In the genomic region with DNA sequence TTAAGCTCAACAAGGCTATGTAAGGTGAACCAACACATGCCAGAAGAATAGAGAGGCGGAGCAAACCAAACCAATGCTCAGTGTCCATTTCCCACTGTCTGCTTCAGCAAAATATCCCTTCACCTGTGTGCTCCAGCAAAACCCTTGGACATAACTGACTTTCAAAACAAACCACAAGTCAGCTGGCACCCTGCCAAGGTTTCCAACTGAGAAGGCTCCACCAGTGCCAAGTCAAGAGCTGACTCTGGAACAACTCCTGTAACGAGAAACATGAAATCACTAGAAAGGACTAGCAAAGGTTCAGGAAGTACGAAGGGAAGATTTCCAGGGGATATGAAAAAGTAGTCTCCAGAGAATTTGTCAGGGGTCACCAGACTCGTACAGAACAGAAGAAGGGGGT, we compare ENCODE assay signal across 10 mouse cellular contexts. TPM values are rescaled to one million over a fixed set of nuclear protein-coding genes. Genes with fewer than 3 reads are reported as not detected.
DNase-seq lines count a peak whose midpoint lies in the region; ATAC-seq lines count a peak whose summit lies in the region.
"Had no signal": no experiment of that assay in that cellular context is flagged by ENCODE, and none has a peak within 500 bp of the region (broad histone marks: within the 10 kb centered on the region; RNA-seq: fewer than 3 reads in every experiment).

No protein-coding gene starts in this region.

- no peak for ATAC-seq in limb, embryonic 15.5 days (ENCODE audit: insufficient number of reproducible peaks, low FRiP score, low TSS enrichment, low read depth)

- peak; percentile 6 for DNase-seq in right cerebral cortex, adult 18-20 months
- DNase-seq in right cerebral cortex, postnatal 25 days: no peak
- DNase-seq in brain, adult 2 months (ENCODE audit: low read depth, low spot score): peak; percentile 35
- DNase-seq in heart, adult 8-10 months (ENCODE audit: low spot score): peak; percentile 82
- no peak for DNase-seq in spleen, postnatal 14 days (ENCODE audit: low spot score in 2 of 2)
- DNase-seq in retina, postnatal 1 day: no peak
- no peak for DNase-seq in natural killer cell, adult 2 months (ENCODE audit: low spot score in 2 of 2)

- H3K27ac ChIP-seq in limb, embryonic 15.5 days: 0 out of 2 replicates have a peak overlapping the region, but pooled peaks have one; percentile 33

- 0 out of 2 replicates have a peak, but pooled peaks cover 3% of the 10 kb centered on the region for H3K36me3 ChIP-seq in limb, embryonic 15.5 days

- 44% methylated on average over 4 of the region's 4 CpGs for WGBS in limb, embryonic 15.5 days

- H3K27me3 ChIP-seq in limb, embryonic 15.5 days: no peaks in the 10 kb centered on the region

- H3K9ac ChIP-seq in limb, embryonic 15.5 days: no peak overlapping the region

- no peak overlapping the region for H3K4me2 ChIP-seq in limb, embryonic 15.5 days

- no peak overlapping the region for H3K4me3 ChIP-seq in limb, embryonic 15.5 days

- H3K9me3 ChIP-seq in limb, embryonic 15.5 days: no peaks in the 10 kb centered on the region

- peaks cover 9% of the 10 kb centered on the region for H3K4me1 ChIP-seq in limb, embryonic 15.5 days

RNA-seq across cellular contexts. Expression of gene Plscr2, which starts 4.5 kb away (rescaled TPM):
- total RNA-seq in heart, adult 8-10 months (2022): 10 to 100 TPM; 21.5 to 33.4 (median 26.9) TPM
- polyA plus RNA-seq in limb, embryonic 15.5 days (2015; fragmentation: Nextera tagmentation; extraction: Ambion mirVana): 1.4 and 1.7 TPM in 2 replicates

RNA-seq across cellular contexts. Expression of gene Plscr1, which starts 21.4 kb away (rescaled TPM):
- total RNA-seq in heart, adult 8-10 months (2022): 10 to 100 TPM; 10.2 to 13.0 (median 11.6) TPM
- polyA plus RNA-seq in limb, embryonic 15.5 days (2015; fragmentation: Nextera tagmentation; extraction: Ambion mirVana): 11.2 and 13.4 TPM in 2 replicates

RNA-seq across cellular contexts. Expression of gene 1700057G04Rik, which starts 38.2 kb away (rescaled TPM):
- total RNA-seq in heart, adult 8-10 months (2022): not detected
- not detected in 2 replicates for polyA plus RNA-seq in limb, embryonic 15.5 days (2015; fragmentation: Nextera tagmentation; extraction: Ambion mirVana)
- total RNA-seq: layer of hippocampus, postnatal 25 days; neutrophil, adult 5-6 weeks had no signal

Comparison
In these comparisons a context has a peak if more than half of its experiments do, and no peak if none do; other contexts are left out.
1. DNase-seq: peak in right cerebral cortex, adult 18-20 months (single experiment), brain, adult 2 months (single experiment) and heart, adult 8-10 months (single experiment); none in right cerebral cortex, postnatal 25 days (single experiment), spleen, postnatal 14 days (0 of 2), retina, postnatal 1 day (single experiment) and natural killer cell, adult 2 months (0 of 2).